Mouse (Mus musculus) megakaryocyte, embryonic 14.5 days (primary cell): Measurements from ENCODE around the gene Rpf1.

Source experiments
- FLI1 ChIP-seq: IDR thresholded peaks from 2 replicates; pipeline ENCODE4 v1.6.1; 2012; ENCODE audit warnings: low read length, inconsistent platforms, mixed read lengths
- GATA1 ChIP-seq: IDR thresholded peaks from 3 replicates; pipeline ENCODE4 v1.6.1; 2012; ENCODE audit warnings: mixed read lengths, low read length, inconsistent platforms, borderline replicate concordance

DNA sequence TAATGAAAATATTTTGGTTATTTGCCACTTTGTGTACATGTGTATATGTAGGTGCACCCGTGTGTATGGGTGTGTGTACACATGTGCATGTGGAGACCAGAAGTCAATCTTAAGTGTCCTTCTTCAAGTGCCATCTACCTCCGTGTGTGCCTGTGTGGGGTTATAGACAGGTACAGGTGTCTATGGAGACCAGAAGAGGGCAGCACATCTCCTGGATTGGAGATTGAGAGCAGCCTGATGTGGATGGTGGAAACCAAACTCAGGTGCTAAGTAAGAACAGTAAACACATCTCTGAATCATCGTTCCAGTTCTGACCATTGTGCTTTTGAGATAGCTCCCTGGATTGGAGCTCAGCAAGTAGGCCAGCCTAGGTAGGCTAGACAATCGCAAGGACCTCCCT, 34.8 kb downstream of the Rpf1 start:
- no peak for TF ChIP-seq GATA1
- TF ChIP-seq FLI1, result no peak
